Mouse (Mus musculus) E14TG2a.4 (cell line): ENCODE results near the gene Rubcn.

Source experiments
- CTCF ChIP-seq: conservative IDR thresholded peaks from 2 replicates; pipeline ENCODE4 v1.5.1; 2014; ENCODE audit warnings: low read length
- POU5F1 ChIP-seq: IDR thresholded peaks from 2 replicates; pipeline ENCODE4 v1.6.1; 2014; ENCODE audit warnings: low read length, borderline replicate concordance

DNA sequence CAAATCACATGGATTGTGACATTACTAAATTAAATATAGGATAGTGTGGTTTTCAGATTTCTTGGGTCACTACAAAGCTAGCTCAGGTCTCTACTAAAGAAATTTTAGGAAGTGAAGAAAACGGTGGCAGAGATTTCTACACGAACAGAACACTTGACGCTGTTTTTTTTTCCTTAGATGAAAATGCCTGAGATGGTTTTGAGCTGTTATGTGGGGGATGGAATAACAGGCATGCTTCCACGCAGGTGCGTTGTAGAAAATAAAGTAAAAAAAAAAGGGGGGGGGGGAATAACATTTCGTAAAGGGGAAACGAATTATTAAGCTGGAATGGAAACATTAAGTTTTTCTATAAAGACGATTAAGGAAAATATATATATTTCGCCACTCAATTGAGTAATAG is 735 bp downstream of the Rubcn start:
- no peak for TF ChIP-seq CTCF
- TF ChIP-seq POU5F1 = no peak
